Mouse (Mus musculus) testis, postnatal 14 days (tissue): Measurements from ENCODE around the gene Shkbp1.
A peak's percentile ranks its signal among the peaks of the same experiment; 100 is the strongest.

Experiments used
- DNase-seq: peaks from one replicate; pipeline ENCODE4 v3.0.0; 2021; ENCODE audit warnings: low spot score

Shkbp1 gene

GRCm38 (mm10) chr7:27310306-27310705 is 45.5 kb downstream of the Shkbp1 start:
- peak; percentile 52 for DNase-seq

- DNase-seq: no peak
These were observed 46.0 kb downstream of the Shkbp1 start for GRCm38 (mm10) chr7:27309832-27310231.

- DNase-seq: no peak
These were observed 46.8 kb downstream of the Shkbp1 start for GRCm38 (mm10) chr7:27308821-27309549.

GRCm38 (mm10) chr7:27307551-27307950 is 48.3 kb downstream of the Shkbp1 start:
- DNase-seq: no peak

GRCm38 (mm10) chr7:27306161-27307160 is 49.4 kb downstream of the Shkbp1 start:
- DNase-seq: peak; percentile 61

- DNase-seq: no peak
These were observed 50.6 kb downstream of the Shkbp1 start for GRCm38 (mm10) chr7:27305091-27305730.

- DNase-seq: peak; percentile 81
These were observed 53.6 kb downstream of the Shkbp1 start for GRCm38 (mm10) chr7:27302172-27302571.

- no peak for DNase-seq
These were observed 55.0 kb downstream of the Shkbp1 start for GRCm38 (mm10) chr7:27300801-27301200.

GRCm38 (mm10) chr7:27300351-27300750 is 55.5 kb downstream of the Shkbp1 start:
- DNase-seq: no peak

- peak; percentile 41 for DNase-seq
These were observed 57.0 kb downstream of the Shkbp1 start for GRCm38 (mm10) chr7:27298816-27299215.

GRCm38 (mm10) chr7:27298033-27298610 is 57.7 kb downstream of the Shkbp1 start:
- peak; percentile 80 for DNase-seq

GRCm38 (mm10) chr7:27296518-27296917 is 59.3 kb downstream of the Shkbp1 start:
- no peak for DNase-seq

- DNase-seq: no peak
These were observed 59.9 kb downstream of the Shkbp1 start for GRCm38 (mm10) chr7:27295956-27296355.
